Mouse (Mus musculus): ENCODE data around the gene Stat4.

The Stat4 gene

GRCm38 (mm10) chr1:52111217-52111616 lies 124.3 kb downstream of the Stat4 start:
- no peak for DNase-seq

GRCm38 (mm10) chr1:52112301-52112700 lies 125.4 kb downstream of the Stat4 start:
- no peak for DNase-seq

- DNase-seq = no peak
Observed at GRCm38 (mm10) chr1:52113067-52113665, 126.2 kb downstream of the Stat4 start.

- peak; percentile 99 for DNase-seq
Observed at GRCm38 (mm10) chr1:52113666-52114069, 126.7 kb downstream of the Stat4 start.

GRCm38 (mm10) chr1:52116441-52116840 lies 129.5 kb downstream of the Stat4 start:
- no peak for DNase-seq

GRCm38 (mm10) chr1:52117777-52118176 lies 130.8 kb downstream of the Stat4 start:
- no peak for DNase-seq

GRCm38 (mm10) chr1:52118860-52119591 lies 132.1 kb downstream of the Stat4 start, which contains the start of gene Stat1:
Gene Stat1 (plus strand): TSS chr1:52119440.
- DNase-seq = peak; percentile 89

GRCm38 (mm10) chr1:52119691-52120090 lies 132.7 kb downstream of the Stat4 start:
- DNase-seq = peak; percentile 12

GRCm38 (mm10) chr1:52120191-52120590 lies 133.2 kb downstream of the Stat4 start:
- no peak for DNase-seq

- no peak for DNase-seq
Observed at GRCm38 (mm10) chr1:52121052-52121451, 134.1 kb downstream of the Stat4 start.

GRCm38 (mm10) chr1:52124818-52125217 lies 137.9 kb downstream of the Stat4 start:
- no peak for DNase-seq

GRCm38 (mm10) chr1:52127350-52127749 lies 140.4 kb downstream of the Stat4 start:
- DNase-seq = no peak

- no peak for DNase-seq
Observed at GRCm38 (mm10) chr1:52129794-52130193, 142.8 kb downstream of the Stat4 start.

- DNase-seq = no peak
Observed at GRCm38 (mm10) chr1:52131787-52132377, 144.9 kb downstream of the Stat4 start.

- DNase-seq = no peak
Observed at GRCm38 (mm10) chr1:52133254-52133653, 146.3 kb downstream of the Stat4 start.

- no peak for DNase-seq
Observed at GRCm38 (mm10) chr1:52137292-52137691, 150.3 kb downstream of the Stat4 start.

GRCm38 (mm10) chr1:52140534-52140933 lies 153.6 kb downstream of the Stat4 start:
- DNase-seq = no peak

GRCm38 (mm10) chr1:52141482-52141881 lies 154.5 kb downstream of the Stat4 start:
- no peak for DNase-seq

GRCm38 (mm10) chr1:52142117-52142516 lies 155.2 kb downstream of the Stat4 start:
- DNase-seq = no peak

GRCm38 (mm10) chr1:52143191-52143590 lies 156.2 kb downstream of the Stat4 start:
- no peak for DNase-seq

- DNase-seq = no peak
Observed at GRCm38 (mm10) chr1:52143596-52144156, 156.7 kb downstream of the Stat4 start.

GRCm38 (mm10) chr1:52144907-52145306 lies 158.0 kb downstream of the Stat4 start:
- no peak for DNase-seq

- DNase-seq = peak; percentile 63
Observed at GRCm38 (mm10) chr1:52146214-52146970, 159.4 kb downstream of the Stat4 start.
